Mouse (Mus musculus) urinary bladder, postnatal 10 days (tissue): ENCODE results near the gene Cda.
A peak's percentile ranks its signal among the peaks of the same experiment; 100 is the strongest.

Experiments
- DNase-seq: peaks from one replicate; pipeline ENCODE4 v3.0.0; 2022; ENCODE audit warnings: low spot score

The Cda gene

GRCm38 (mm10) chr4:138307025-138307424 is 60.8 kb downstream of the Cda start:
- no peak for DNase-seq

GRCm38 (mm10) chr4:138304340-138305104 is 63.3 kb downstream of the Cda start, which contains the start of gene Ddost:
Gene Ddost (plus strand): TSS chr4:138304730.
- DNase-seq: peak; percentile 88

- DNase-seq: no peak
Observed at GRCm38 (mm10) chr4:138303742-138304141, 64.0 kb downstream of the Cda start.

DNA sequence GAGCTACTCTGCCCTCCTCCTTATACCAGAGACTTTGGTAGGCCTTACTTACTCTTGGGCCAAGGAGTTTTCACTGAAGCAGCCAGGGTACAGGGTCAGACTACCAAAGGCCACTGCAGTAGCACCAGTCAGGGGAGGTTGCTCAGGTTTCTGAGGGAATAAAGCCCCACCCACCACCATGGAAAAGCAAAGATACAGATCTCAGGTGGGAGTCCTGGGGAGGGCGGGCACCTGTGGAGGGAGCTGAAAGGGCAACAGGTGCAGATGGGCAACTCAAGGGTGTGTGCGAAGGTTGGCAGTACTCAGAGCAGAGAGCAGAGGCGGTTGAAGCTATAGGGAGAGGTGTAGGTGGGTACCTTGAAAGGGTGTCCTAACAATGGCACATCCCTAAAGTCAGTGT is 64.8 kb downstream of the Cda start:
- no peak for DNase-seq

GRCm38 (mm10) chr4:138301271-138301780 is 66.5 kb downstream of the Cda start:
- no peak for DNase-seq

DNA sequence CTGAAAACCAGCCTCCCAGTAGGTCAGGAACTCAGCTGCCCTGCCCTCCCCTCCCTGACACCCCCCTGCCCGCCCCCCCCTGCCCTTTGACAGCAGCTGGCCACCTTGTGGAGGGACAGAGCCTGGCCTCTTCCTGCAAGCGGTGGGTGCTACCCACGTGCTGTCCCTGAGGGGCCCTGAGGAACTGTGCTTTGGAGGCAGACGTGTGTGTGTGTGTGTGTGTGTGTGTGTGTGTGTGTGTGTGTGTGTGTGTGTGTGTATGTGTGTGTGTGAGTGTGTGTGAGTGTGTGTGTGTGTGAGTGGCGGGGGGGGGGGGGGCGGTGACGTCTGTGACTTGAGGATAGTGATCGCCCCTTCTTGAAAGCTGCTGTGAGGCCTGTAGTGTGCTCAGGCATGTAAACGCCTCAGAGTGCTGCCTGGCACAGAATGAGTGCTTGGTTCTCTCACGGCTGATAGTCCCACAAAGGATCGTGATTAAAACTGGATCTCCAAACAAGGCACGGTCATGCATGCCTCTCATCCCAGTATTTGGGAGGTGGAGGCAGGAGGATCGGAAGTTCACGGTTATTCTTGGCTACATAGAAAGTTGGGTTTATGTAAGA is 73.7 kb downstream of the Cda start:
- no peak for DNase-seq

- DNase-seq: no peak
Observed at GRCm38 (mm10) chr4:138293261-138293948, 74.4 kb downstream of the Cda start.

DNA sequence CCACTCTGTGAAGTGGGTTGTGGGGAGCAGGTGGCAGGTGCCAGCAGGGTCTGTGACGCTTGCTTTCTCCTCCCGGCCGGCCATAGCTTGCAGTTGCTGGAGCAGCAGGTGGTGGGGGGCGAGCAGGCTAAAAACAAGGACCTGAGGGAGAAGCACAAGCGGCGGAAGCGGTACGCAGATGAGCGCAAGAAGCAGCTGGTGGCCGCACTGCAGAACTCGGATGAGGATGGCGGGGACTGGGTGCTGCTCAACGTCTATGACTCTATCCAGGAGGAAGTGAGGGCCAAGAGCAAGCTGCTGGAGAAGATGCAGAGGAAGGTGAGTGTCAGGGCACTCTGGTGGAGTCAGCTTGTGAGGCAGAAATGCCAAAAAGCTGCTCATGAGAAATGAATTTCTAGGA is 75.8 kb downstream of the Cda start:
- DNase-seq: no peak

GRCm38 (mm10) chr4:138288691-138289090 is 79.1 kb downstream of the Cda start:
- no peak for DNase-seq
